Mouse (Mus musculus) stomach, embryonic 16.5 days (tissue): ENCODE data around the gene Ptprm. TPM values are rescaled to one million over a fixed set of nuclear protein-coding genes. Genes with fewer than 3 reads are reported as not detected.

Experiments
- ATAC-seq: fragments of 200-750 bp; cut with Nextera tagmentation; 2 replicates; pipeline ENCODE4 v1.8.0; 2017; ENCODE audit warnings: moderate number of reproducible peaks, moderate TSS enrichment; ENCODE audit not compliant: insufficient read depth, low FRiP score
- H3K27ac ChIP-seq: fragments of 300-500 bp; sonication (generic); 2 replicates; pipeline ENCODE4 v1.5.1; 2014; ENCODE audit warnings: low read length
- H3K27me3 ChIP-seq: fragments of 300-500 bp; sonication (generic); 2 replicates; pipeline ENCODE4 v1.6.1; 2014; ENCODE audit warnings: low read length, control low read depth, mixed read lengths; ENCODE audit not compliant: control insufficient read depth, insufficient read depth
- H3K36me3 ChIP-seq: fragments of 300-500 bp; sonication (generic); 2 replicates; pipeline ENCODE4 v1.6.1; 2014; ENCODE audit warnings: low read length; ENCODE audit not compliant: control insufficient read depth, insufficient read depth
- H3K4me1 ChIP-seq: fragments of 300-500 bp; sonication (generic); 2 replicates; pipeline ENCODE4 v1.6.1; 2014; ENCODE audit warnings: low read length, control low read depth, mixed read lengths; ENCODE audit not compliant: control insufficient read depth, insufficient read depth
- H3K4me2 ChIP-seq: fragments of 300-500 bp; sonication (generic); 2 replicates; pipeline ENCODE4 v1.6.1; 2014; ENCODE audit warnings: low read depth, low read length, mixed read lengths
- H3K4me3 ChIP-seq: fragments of 300-500 bp; sonication (generic); replicated peaks from 2 replicates; pipeline ENCODE4 v1.5.1; 2014; ENCODE audit warnings: mild to moderate bottlenecking, low read length
- H3K9ac ChIP-seq: fragments of 300-500 bp; sonication (generic); 2 replicates; pipeline ENCODE4 v1.6.1; 2014; ENCODE audit warnings: low read length
- H3K9me3 ChIP-seq: fragments of 300-500 bp; sonication (generic); replicated peaks from 2 replicates; pipeline ENCODE4 v1.6.1; 2016; ENCODE audit warnings: low read length, control low read depth; ENCODE audit not compliant: control insufficient read depth
- WGBS: fragments of 180-500 bp; shearing (Covaris S2); extraction: QIAGEN DNeasy Blood & Tissue Kit; methylation state at CpG from one replicate; pipeline ENCODE4 v1.1.7; 2014; 5-methylcytosine and 5-hydroxymethylcytosine counted together
- polyA plus RNA-seq: library from polyadenylated mRNA; unstranded; fragments of >200 nt; fragmentation: Nextera tagmentation; extraction: Ambion mirVana; gene quantifications from 2 replicates; pipeline ENCODE4 v1.2.1, GENCODE M21; 2015

Ptprm gene
- polyA plus RNA-seq, 1 experiment from 2014 or later, result 10.8 TPM

DNA sequence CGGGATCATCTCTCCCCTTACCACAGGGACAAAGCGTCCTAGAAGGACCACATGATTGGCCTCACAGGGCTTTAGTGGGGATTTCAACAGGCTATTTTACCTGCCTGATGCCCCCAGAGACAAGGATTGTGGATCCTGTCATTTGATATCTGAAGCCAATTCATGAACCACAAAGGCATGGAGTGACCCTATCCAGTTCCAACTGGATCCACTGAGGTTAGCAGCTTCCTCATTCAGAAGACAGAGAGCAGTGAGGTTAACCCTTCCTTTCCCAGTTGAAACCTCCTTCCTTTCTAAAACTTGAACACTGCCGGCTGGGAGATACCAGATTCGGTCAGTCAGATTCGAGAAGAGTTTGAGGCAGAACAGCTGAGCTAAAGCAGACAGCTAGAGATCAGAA lies 14.7 kb downstream of the Ptprm start:
- H3K4me1 ChIP-seq, result no peaks in the 10 kb centered on the region
- no peaks in the 10 kb centered on the region for H3K27me3 ChIP-seq
- no peak for ATAC-seq
- 90% methylated on average over 5 of the region's 5 CpGs for WGBS
- H3K9ac ChIP-seq, result no peak overlapping the region
- no peaks in the 10 kb centered on the region for H3K9me3 ChIP-seq
- no peak overlapping the region for H3K4me3 ChIP-seq
- no peaks in the 10 kb centered on the region for H3K36me3 ChIP-seq
- no peak overlapping the region for H3K27ac ChIP-seq
- no peak overlapping the region for H3K4me2 ChIP-seq

DNA sequence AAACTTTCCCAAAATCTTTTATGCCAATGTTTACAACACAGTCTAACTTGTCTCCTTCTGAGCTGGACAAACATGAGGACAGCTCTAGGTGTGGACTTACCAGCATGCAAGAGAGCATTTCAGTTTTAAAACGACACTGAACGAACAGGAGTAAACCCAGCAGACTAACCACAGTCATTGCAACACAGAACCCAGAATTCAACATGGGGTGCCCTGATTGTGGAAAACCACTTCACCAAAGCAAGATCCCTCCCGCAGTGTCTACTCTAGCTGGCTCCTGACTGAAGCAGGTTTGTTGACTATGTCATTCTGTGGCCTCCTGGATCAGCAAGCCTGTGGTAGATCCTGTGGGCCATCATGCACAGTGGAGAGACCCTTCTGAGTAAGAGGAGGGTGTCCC lies 19.9 kb downstream of the Ptprm start:
- H3K4me3 ChIP-seq, result no peak overlapping the region
- no peaks in the 10 kb centered on the region for H3K4me1 ChIP-seq
- no peak for ATAC-seq
- 78% methylated on average over 3 of the region's 3 CpGs for WGBS
- no peak overlapping the region for H3K9ac ChIP-seq
- no peak overlapping the region for H3K27ac ChIP-seq
- H3K9me3 ChIP-seq, result no peaks in the 10 kb centered on the region
- H3K36me3 ChIP-seq, result no peaks in the 10 kb centered on the region
- no peak overlapping the region for H3K4me2 ChIP-seq
- no peaks in the 10 kb centered on the region for H3K27me3 ChIP-seq

DNA sequence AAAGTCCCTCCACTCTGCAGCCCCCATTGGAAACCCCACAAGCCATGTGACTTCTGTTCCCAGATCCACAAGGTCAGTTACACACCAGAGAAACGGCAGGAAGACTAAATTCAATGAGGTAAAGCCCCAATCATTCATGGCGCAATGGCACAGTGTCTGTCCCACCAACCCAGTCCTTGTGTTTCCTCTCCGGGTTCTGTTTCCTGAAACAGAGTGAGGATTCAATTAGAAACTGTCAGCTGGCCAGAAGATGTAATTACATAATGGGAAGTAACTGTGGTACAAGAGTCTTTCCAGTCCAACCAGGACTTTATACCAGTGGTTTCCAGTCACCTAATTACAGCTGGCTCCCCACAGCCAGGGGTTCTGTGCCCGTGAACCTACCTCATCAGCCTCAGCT lies 24.8 kb downstream of the Ptprm start:
- Histone ChIP-seq H3K9ac (no peak overlapping the region), H3K4me3 (no peak overlapping the region), H3K4me1 (no peaks in the 10 kb centered on the region), H3K27ac (no peak overlapping the region), H3K4me2 (no peak overlapping the region), H3K27me3 (no peaks in the 10 kb centered on the region), H3K36me3 (no peaks in the 10 kb centered on the region), H3K9me3 (no peaks in the 10 kb centered on the region)
- no peak for ATAC-seq
- 69% methylated on average over 4 of the region's 4 CpGs for WGBS

DNA sequence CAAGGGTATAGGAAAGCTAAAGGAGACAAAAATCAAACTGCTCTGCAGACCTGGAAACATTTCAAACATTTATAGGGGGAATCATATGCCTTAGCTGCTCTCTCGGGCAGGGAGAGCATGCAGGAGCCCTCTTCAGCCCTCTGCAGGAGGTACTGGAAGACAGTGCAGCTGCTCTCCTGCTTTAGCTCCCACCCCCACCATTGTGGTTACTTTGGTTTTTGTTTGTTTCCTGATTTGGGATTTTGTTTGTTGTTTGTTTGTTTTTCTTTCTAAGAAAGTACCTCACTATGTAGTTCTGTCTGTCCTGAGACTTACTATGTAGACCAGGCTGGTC lies 29.8 kb downstream of the Ptprm start:
- H3K4me3 ChIP-seq, result no peak overlapping the region
- no peak overlapping the region for H3K4me2 ChIP-seq
- WGBS, result 22% methylated on average over 1 of the region's 1 CpGs
- H3K27ac ChIP-seq, result no peak overlapping the region
- 0 out of 2 replicates have a peak, but pooled peaks cover 3% of the 10 kb centered on the region for H3K4me1 ChIP-seq
- no peaks in the 10 kb centered on the region for H3K27me3 ChIP-seq
- no peaks in the 10 kb centered on the region for H3K36me3 ChIP-seq
- H3K9me3 ChIP-seq, result no peaks in the 10 kb centered on the region
- H3K9ac ChIP-seq, result no peak overlapping the region
- ATAC-seq, result no peak

DNA sequence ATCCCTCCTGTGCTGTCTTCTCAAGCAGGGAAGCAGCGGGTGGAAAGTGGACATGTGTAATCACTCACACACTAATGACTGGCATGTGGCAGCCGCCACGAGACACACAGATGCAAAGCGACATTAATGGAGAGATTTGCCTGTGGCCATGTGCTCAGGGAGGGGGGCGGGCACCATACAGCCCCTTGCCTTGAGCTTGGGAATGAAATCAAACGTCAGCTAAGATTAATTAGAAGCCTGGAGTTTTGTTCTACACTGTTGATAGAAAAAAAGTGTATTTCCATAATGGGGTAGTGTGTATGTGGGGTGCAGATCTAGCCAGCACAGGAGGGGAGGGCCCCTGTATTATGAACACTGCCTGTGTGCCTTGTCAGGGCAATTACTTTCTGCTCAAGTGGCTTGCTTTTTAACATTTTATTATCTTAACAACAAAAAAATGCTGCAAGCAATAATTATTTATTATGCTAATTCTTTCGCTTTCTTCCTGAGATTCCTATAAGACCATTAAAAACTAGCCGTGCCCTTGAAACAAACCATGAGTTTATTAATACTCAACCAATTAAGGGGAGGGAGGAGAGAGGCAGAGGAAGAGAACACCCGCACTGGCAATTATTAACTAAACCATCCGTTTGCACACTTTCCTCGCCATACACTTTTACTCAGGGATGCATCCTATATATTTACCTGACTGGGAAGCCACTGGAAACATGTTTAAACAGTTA lies 30.3 kb downstream of the Ptprm start:
- no peak overlapping the region for H3K4me2 ChIP-seq
- H3K9me3 ChIP-seq, result no peaks in the 10 kb centered on the region
- WGBS, result 39% methylated on average over 11 of the region's 11 CpGs
- H3K36me3 ChIP-seq, result no peaks in the 10 kb centered on the region
- H3K27ac ChIP-seq, result no peak overlapping the region
- no peak overlapping the region for H3K9ac ChIP-seq
- H3K27me3 ChIP-seq, result no peaks in the 10 kb centered on the region
- H3K4me1 ChIP-seq, result 0 out of 2 replicates have a peak, but pooled peaks cover 3% of the 10 kb centered on the region
- H3K4me3 ChIP-seq, result no peak overlapping the region
- ATAC-seq, result no peak

DNA sequence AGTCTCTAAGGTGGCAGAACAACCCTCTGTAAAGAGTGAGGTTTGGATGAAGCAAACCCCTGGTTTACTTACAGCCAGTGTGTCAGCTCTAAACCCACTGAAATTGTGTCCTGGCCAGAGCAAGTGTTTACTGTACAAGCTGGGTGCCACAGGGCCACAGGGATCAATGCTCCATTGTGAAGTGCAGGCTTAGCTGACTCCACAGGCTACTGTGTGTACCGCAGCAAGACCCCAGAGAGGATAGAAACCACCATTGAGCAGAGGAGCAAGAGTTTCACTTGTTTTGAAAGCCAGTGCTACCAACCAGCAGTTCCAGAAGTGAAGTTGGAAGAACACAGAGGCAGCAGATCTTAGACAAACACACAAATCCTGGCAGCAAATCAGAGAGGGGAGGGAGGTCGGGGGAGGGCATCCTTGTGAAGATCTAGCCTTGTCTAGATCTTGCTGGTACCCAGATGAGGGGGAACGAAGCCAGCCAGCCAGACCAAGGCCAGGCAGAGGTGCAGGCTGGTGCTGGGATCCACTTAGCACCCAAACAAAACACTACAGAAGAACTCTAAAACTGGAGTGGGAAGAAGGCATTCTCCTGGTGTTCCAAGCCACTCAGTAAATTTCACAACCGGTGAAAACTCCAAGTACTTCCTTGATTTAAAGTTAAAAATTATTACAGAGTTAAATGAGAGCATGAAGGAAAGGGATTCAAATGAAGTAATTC lies 39.6 kb downstream of the Ptprm start:
- no peaks in the 10 kb centered on the region for H3K27me3 ChIP-seq
- no peak for ATAC-seq
- no peak overlapping the region for H3K4me2 ChIP-seq
- no peaks in the 10 kb centered on the region for H3K4me1 ChIP-seq
- H3K4me3 ChIP-seq, result no peak overlapping the region
- 65% methylated on average over 4 of the region's 4 CpGs for WGBS
- H3K9me3 ChIP-seq, result no peaks in the 10 kb centered on the region
- no peak overlapping the region for H3K9ac ChIP-seq
- no peaks in the 10 kb centered on the region for H3K36me3 ChIP-seq
- H3K27ac ChIP-seq, result no peak overlapping the region

DNA sequence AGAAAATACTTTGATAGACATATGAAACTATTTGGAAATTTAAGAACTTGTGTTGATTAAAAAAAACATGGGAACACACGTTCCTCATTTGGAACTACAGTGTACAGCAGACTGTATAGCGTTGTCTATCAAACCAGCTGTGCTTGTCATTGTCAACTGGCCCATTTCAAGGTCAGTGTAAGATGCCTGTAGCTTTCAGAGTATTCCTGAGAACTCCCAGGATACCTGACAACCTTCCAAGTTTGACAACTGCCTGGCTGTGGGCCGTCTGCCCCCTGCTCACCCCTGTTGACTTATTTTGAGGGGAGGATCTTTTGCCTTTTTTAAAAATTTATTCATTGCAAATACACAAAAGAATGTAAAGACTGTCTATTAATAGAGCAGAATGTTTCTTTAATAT lies 45.8 kb downstream of the Ptprm start:
- WGBS, result 79% methylated on average over 3 of the region's 3 CpGs
- ATAC-seq, result no peak
- Histone ChIP-seq H3K4me3 (no peak overlapping the region), H3K4me1 (peaks cover 7% of the 10 kb centered on the region; the same call in 1 of the 2 replicates), H3K9ac (no peak overlapping the region), H3K27me3 (no peaks in the 10 kb centered on the region), H3K9me3 (no peaks in the 10 kb centered on the region), H3K4me2 (no peak overlapping the region), H3K36me3 (no peaks in the 10 kb centered on the region), H3K27ac (no peak overlapping the region)

DNA sequence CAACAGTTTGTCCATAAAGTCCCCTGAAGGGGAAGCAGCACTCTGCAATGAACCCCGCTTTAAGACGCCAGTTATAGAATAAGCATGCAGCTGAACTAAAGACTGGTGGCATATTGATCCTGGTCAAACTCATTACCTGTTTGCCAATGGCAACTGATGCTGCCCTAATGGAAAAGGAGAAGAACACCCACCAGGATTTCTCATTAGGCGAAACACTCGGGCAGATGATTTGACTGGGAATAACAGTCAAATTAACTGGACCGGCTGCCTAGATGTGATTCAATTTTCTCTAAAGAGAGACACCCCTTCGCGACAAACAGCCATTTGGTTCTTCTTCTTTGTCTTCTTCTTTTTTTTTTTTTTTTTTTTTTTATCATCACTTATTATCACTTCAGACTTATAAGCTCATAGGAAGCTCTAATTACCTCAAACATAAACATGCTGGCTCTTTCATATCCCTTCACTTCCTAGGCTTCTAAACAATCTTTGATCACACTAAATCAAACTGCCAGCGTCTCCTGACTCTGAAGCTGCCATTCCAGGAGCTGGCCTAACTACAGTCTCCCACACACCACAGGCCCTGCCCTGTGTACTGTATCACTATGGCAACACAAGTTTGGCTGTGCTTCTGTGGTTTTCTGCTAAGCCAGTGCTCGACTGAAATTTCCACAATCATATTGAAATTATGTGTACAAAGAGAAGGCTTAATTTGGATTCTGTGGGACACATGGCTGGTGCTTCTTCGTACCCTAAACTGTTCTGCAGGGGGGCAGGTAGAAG lies 48.0 kb downstream of the Ptprm start:
- Histone ChIP-seq H3K27me3 (no peaks in the 10 kb centered on the region), H3K9me3 (no peaks in the 10 kb centered on the region), H3K4me2 (no peak overlapping the region), H3K27ac (no peak overlapping the region), H3K4me3 (no peak overlapping the region), H3K4me1 (peaks cover 7% of the 10 kb centered on the region; the same call in 1 of the 2 replicates), H3K9ac (no peak overlapping the region), H3K36me3 (no peaks in the 10 kb centered on the region)
- 70% methylated on average over 10 of the region's 10 CpGs for WGBS
- no peak for ATAC-seq

DNA sequence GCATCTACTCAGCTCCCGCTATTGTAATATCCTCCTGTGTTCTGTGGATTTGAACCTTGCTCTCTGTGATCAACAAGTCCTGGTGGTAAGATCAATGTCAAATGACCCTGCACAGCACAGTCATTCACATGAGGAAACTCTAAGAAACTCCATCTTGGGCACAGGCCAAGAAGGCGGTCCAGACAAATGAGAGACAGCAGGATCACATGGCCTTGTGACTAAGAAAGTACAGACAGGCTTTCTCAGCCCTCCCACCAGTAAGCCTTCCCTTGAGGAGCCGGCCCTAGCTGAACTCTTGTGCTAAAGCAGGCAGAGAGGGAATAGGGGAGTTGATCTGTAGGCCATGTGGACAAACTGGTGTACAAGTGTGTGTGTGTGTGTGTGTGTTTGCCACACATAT lies 49.4 kb downstream of the Ptprm start:
- H3K4me1 ChIP-seq, result peaks cover 7% of the 10 kb centered on the region; the same call in 1 of the 2 replicates
- H3K36me3 ChIP-seq, result no peaks in the 10 kb centered on the region
- H3K4me2 ChIP-seq, result no peak overlapping the region
- no peak overlapping the region for H3K27ac ChIP-seq
- peak; percentile 62 for ATAC-seq
- no peaks in the 10 kb centered on the region for H3K9me3 ChIP-seq
- no peak overlapping the region for H3K9ac ChIP-seq
- 59% methylated on average over 3 of the region's 3 CpGs for WGBS
- no peaks in the 10 kb centered on the region for H3K27me3 ChIP-seq
- H3K4me3 ChIP-seq, result no peak overlapping the region
